Mouse (Mus musculus): ENCODE measurements around the gene Ajm1. TPM values are rescaled to one million over a fixed set of nuclear protein-coding genes. Genes with fewer than 3 reads are reported as not detected.

Gene Ajm1
- 0.36 TPM in 1 of 2 replicates, not detected in the other for total RNA-seq (2015; ENCODE audit: low replicate concordance)
- not detected in 2 replicates for total RNA-seq (2017; ENCODE audit: low replicate concordance)

- peak; percentile 58 for ATAC-seq (replicated peaks; ENCODE audit: low FRiP score, poor library complexity, severe bottlenecking)
Measured at GRCm38 (mm10) chr2:25581294-25581864, at the start of gene Ajm1. Gene Ajm1, minus strand, starts transcription at chr2:25581757.

GRCm38 (mm10) chr2:25628738-25629137 lies 47.2 kb upstream of the Ajm1 start:
- ATAC-seq (replicated peaks; ENCODE audit: low FRiP score, poor library complexity, severe bottlenecking) = no peak

- no peak for ATAC-seq (replicated peaks; ENCODE audit: low FRiP score, poor library complexity, severe bottlenecking)
Measured at GRCm38 (mm10) chr2:25627811-25628210, 46.3 kb upstream of the Ajm1 start, which contains the start of gene Fcna. Gene Fcna, minus strand, starts transcription at chr2:25628030.

GRCm38 (mm10) chr2:25625986-25626385 lies 44.4 kb upstream of the Ajm1 start:
- ATAC-seq (replicated peaks; ENCODE audit: low FRiP score, poor library complexity, severe bottlenecking) = no peak

- ATAC-seq (replicated peaks; ENCODE audit: low FRiP score, poor library complexity, severe bottlenecking) = 0 out of 2 replicates have a peak, but pooled peaks have one; percentile 48
Measured at GRCm38 (mm10) chr2:25621229-25622200, 40.0 kb upstream of the Ajm1 start, which contains the start of gene Tmem141. Gene Tmem141, minus strand, starts transcription at chr2:25622005.

- no peak for ATAC-seq (replicated peaks; ENCODE audit: low FRiP score, poor library complexity, severe bottlenecking)
Measured at GRCm38 (mm10) chr2:25620852-25621228, 39.3 kb upstream of the Ajm1 start.

- ATAC-seq (replicated peaks; ENCODE audit: low FRiP score, poor library complexity, severe bottlenecking) = no peak
Measured at GRCm38 (mm10) chr2:25620386-25620785, 38.8 kb upstream of the Ajm1 start.

- no peak for ATAC-seq (replicated peaks; ENCODE audit: low FRiP score, poor library complexity, severe bottlenecking)
Measured at GRCm38 (mm10) chr2:25617578-25617977, 36.0 kb upstream of the Ajm1 start, which contains the start of gene Ccdc183. Gene Ccdc183, minus strand, starts transcription at chr2:25617678.

GRCm38 (mm10) chr2:25616398-25616797 lies 34.8 kb upstream of the Ajm1 start:
- no peak for ATAC-seq (replicated peaks; ENCODE audit: low FRiP score, poor library complexity, severe bottlenecking)

GRCm38 (mm10) chr2:25608671-25609070 lies 27.1 kb upstream of the Ajm1 start:
- ATAC-seq (replicated peaks; ENCODE audit: low FRiP score, poor library complexity, severe bottlenecking) = no peak

- peak; percentile 96 for ATAC-seq (replicated peaks; ENCODE audit: low FRiP score, poor library complexity, severe bottlenecking)
Measured at GRCm38 (mm10) chr2:25607761-25608622, 26.4 kb upstream of the Ajm1 start, which contains the start of gene Rabl6. Gene Rabl6, minus strand, starts transcription at chr2:25608521.

- no peak for ATAC-seq (replicated peaks; ENCODE audit: low FRiP score, poor library complexity, severe bottlenecking)
Measured at GRCm38 (mm10) chr2:25602526-25602925, 21.0 kb upstream of the Ajm1 start.

GRCm38 (mm10) chr2:25600037-25600436 lies 18.5 kb upstream of the Ajm1 start:
- no peak for ATAC-seq (replicated peaks; ENCODE audit: low FRiP score, poor library complexity, severe bottlenecking)

GRCm38 (mm10) chr2:25598749-25599148 lies 17.2 kb upstream of the Ajm1 start:
- ATAC-seq (replicated peaks; ENCODE audit: low FRiP score, poor library complexity, severe bottlenecking) = no peak

GRCm38 (mm10) chr2:25596765-25597510 lies 15.4 kb upstream of the Ajm1 start:
- ATAC-seq (replicated peaks; ENCODE audit: low FRiP score, poor library complexity, severe bottlenecking) = no peak

GRCm38 (mm10) chr2:25591863-25592262 lies 10.3 kb upstream of the Ajm1 start:
- ATAC-seq (replicated peaks; ENCODE audit: low FRiP score, poor library complexity, severe bottlenecking) = no peak

GRCm38 (mm10) chr2:25588227-25588907 lies 6.8 kb upstream of the Ajm1 start:
- no peak for ATAC-seq (replicated peaks; ENCODE audit: low FRiP score, poor library complexity, severe bottlenecking)

GRCm38 (mm10) chr2:25587290-25587689 lies 5.7 kb upstream of the Ajm1 start:
- no peak for ATAC-seq (replicated peaks; ENCODE audit: low FRiP score, poor library complexity, severe bottlenecking)
